Mouse (Mus musculus) midbrain, embryonic 10.5 days (tissue): ENCODE measurements at regions not wholly inside any gene's neighbourhood (a gene's known extent, or its start where the extent isn't known, plus 50 kb on each side); places are given as distances from the start of the nearest gene placed in this dataset.

Source experiments
- DNase-seq: peaks from one replicate; pipeline ENCODE4 v3.0.0-alpha.2; 2017; ENCODE audit warnings: low spot score
- H3K27ac ChIP-seq: fragments of 300-500 bp; sonication (generic); replicated peaks from 2 replicates; pipeline ENCODE4 v1.5.1; 2016; ENCODE audit warnings: mild to moderate bottlenecking
- H3K27me3 ChIP-seq: fragments of 300-500 bp; sonication (generic); 2 replicates; pipeline ENCODE4 v1.6.1; 2016; ENCODE audit warnings: low read depth, mild to moderate bottlenecking; ENCODE audit not compliant: poor library complexity, severe bottlenecking
- H3K36me3 ChIP-seq: fragments of 300-500 bp; sonication (generic); 2 replicates; pipeline ENCODE4 v1.6.1; 2016; ENCODE audit warnings: mild to moderate bottlenecking, moderate library complexity
- H3K4me1 ChIP-seq: fragments of 300-500 bp; sonication (generic); 2 replicates; pipeline ENCODE4 v1.6.1; 2016
- H3K4me3 ChIP-seq: fragments of 300-500 bp; sonication (generic); 2 replicates; pipeline ENCODE4 v1.5.1; 2016; ENCODE audit warnings: mild to moderate bottlenecking, moderate library complexity
- H3K9me3 ChIP-seq: fragments of 300-500 bp; sonication (generic); replicated peaks from 2 replicates; pipeline ENCODE4 v1.6.1; 2016; ENCODE audit warnings: mild to moderate bottlenecking
- WGBS: fragments of 180-500 bp; shearing (Covaris S2); methylation state at CpG from one replicate; pipeline ENCODE4 v1.1.7; 2016; 5-methylcytosine and 5-hydroxymethylcytosine counted together

GRCm38 (mm10) chr7:34587239-34587638 lies 69.3 kb downstream of the Kctd15 start:
- H3K4me1 ChIP-seq: no peaks in the 10 kb centered on the region
- WGBS: 94% methylated on average over 3 of the region's 3 CpGs
- H3K27me3 ChIP-seq: no peaks in the 10 kb centered on the region
- no peaks in the 10 kb centered on the region for H3K36me3 ChIP-seq
- H3K4me3 ChIP-seq: no peak overlapping the region
- H3K27ac ChIP-seq: no peak overlapping the region
- DNase-seq: no peak
- H3K9me3 ChIP-seq: peaks cover 19% of the 10 kb centered on the region

- DNase-seq: no peak
- no peaks in the 10 kb centered on the region for H3K36me3 ChIP-seq
- H3K9me3 ChIP-seq: peaks cover 23% of the 10 kb centered on the region
- no peak overlapping the region for H3K27ac ChIP-seq
- 75% methylated on average over 4 of the region's 4 CpGs for WGBS
- no peak overlapping the region for H3K4me3 ChIP-seq
- H3K4me1 ChIP-seq: no peaks in the 10 kb centered on the region
- no peaks in the 10 kb centered on the region for H3K27me3 ChIP-seq
Observed at GRCm38 (mm10) chr7:34585312-34585865, 71.1 kb downstream of the Kctd15 start.

DNA sequence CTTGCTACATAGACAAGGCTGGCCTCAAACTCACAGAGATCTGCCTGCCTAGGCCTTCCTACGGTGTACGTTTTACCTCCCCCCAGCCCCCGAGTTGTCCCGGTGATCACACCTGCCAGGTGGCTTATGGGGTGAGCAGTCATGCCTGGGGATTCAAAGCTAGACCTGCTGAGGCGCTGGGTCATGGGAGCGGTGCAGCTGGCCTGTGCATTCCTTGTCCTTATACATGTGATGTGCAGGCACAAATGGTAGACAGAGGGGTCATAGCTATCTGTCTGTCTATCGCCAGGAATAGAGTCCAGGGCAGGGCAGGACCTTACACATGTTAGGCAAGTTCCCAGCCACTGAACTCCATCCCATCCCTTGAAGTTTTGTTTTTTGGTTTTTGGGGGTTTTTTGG lies 71.7 kb downstream of the Kctd15 start:
- no peaks in the 10 kb centered on the region for H3K4me1 ChIP-seq
- no peak for DNase-seq

DNA sequence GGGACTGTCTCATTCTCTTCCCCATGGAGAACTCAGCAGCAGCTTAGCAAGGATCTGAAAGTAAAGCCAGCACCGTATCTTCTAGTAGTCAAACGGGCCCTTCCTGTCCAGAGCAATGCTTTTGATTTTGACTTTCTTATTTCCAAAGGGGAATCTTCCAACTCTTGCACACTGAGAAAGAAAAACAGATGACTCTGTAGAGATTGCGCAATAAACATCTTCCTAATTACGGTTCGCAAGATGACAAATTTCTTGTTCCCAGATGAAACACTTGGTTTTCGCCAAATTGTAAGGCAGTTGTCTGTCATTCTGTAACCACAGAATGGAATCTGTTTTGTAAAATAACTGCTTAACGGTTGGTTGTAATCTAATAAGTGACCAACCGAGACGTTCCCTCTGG lies 75.7 kb downstream of the Kctd15 start:
- no peaks in the 10 kb centered on the region for H3K27me3 ChIP-seq
- H3K36me3 ChIP-seq: no peaks in the 10 kb centered on the region
- H3K4me1 ChIP-seq: no peaks in the 10 kb centered on the region
- H3K27ac ChIP-seq: no peak overlapping the region
- H3K9me3 ChIP-seq: peaks cover 5% of the 10 kb centered on the region; the same call in 1 of the 2 replicates
- no peak overlapping the region for H3K4me3 ChIP-seq
- 94% methylated on average over 9 of the region's 9 CpGs for WGBS
- DNase-seq: no peak

More for the DNA sequence above, 71.7 kb downstream of the Kctd15 start:
- Histone ChIP-seq H3K27me3 (no peaks in the 10 kb centered on the region), H3K4me3 (no peak overlapping the region), H3K36me3 (no peaks in the 10 kb centered on the region), H3K27ac (no peak overlapping the region), H3K9me3 (peaks cover 21% of the 10 kb centered on the region)
- WGBS: 93% methylated on average over 7 of the region's 7 CpGs

DNA sequence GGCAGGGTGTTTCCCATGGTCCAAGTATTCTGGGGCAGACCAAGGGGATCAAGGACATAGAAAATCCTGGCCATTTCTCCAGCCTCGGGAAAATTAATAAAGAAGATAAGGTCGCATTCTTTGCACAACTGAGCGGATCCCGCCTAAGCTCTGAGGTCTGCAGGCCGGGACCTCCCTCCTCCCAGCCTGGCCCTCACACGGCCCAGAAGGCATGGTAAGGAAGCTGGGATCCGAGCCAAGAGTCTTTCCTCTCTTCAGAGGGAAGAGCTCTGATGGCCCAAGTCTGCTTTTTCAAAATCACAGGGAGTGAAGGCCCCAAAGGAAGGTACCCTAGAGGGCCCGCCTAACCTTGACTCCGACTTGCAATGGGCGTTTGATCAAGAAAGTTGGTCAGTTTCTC lies 85.2 kb downstream of the Kctd15 start:
- Histone ChIP-seq H3K4me3 (peak overlapping the region; percentile 50), H3K27ac (peak overlapping the region; percentile 91), H3K27me3 (no peaks in the 10 kb centered on the region), H3K36me3 (no peaks in the 10 kb centered on the region), H3K4me1 (peaks cover 24% of the 10 kb centered on the region), H3K9me3 (no peaks in the 10 kb centered on the region)
- 53% methylated on average over 10 of the region's 10 CpGs for WGBS
- DNase-seq: no peak

DNA sequence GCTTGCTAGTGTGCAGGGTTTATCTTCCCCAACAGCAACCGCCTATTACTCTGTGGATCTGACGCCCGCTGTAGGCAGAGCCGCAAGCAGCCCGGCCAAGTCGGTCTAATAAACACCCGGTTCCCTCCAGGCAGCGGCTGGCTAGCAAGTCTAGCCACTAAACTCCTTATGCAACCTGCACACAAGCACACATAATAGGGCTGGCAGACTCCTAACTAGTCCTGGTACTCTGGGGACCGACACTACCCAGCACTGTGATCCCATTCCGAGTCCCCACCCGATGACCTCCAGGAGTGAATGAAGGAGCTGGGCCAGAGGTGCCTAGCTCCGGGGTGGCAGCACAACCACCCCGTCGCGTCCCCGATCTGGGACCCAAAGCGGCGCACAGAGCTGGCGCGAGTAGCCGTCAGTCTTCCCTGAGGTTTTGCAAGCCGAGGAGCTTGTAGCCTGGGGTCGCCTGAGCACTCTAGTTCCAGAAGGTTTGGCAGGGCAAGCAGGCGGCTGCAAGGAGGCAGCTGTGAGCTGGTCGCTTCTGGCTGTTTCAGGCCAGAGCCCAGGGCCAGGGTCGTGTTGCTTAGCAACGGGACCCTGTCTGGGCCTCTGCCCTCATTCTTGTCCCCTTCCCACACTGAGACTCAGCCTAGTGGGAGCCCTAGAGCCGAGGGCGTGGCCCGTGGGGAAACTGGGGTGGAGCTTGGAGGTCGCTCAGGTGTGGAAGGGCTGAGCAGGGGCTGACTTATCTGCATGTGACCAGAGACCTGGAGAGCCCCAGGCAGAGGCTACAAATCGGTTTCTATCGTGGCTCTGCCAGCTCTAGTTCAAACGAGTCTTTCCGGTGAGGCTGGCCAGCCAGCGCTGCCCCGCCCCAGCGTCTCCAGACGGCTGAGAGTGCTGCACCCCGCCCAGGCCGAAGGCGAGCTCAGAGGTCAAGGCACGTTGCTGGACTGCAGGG lies 86.1 kb downstream of the Kctd15 start:
- 3% methylated on average over 43 of the region's 43 CpGs for WGBS
- Histone ChIP-seq H3K4me3 (peak overlapping the region; percentile 50), H3K27me3 (no peaks in the 10 kb centered on the region), H3K27ac (peak overlapping the region; percentile 91), H3K9me3 (no peaks in the 10 kb centered on the region), H3K4me1 (peaks cover 24% of the 10 kb centered on the region), H3K36me3 (no peaks in the 10 kb centered on the region)
- DNase-seq: peak; percentile 90

GRCm38 (mm10) chr7:34569747-34570113 lies 86.8 kb downstream of the Kctd15 start:
- Histone ChIP-seq H3K27ac (peak overlapping the region; percentile 91), H3K36me3 (no peaks in the 10 kb centered on the region), H3K27me3 (no peaks in the 10 kb centered on the region), H3K9me3 (no peaks in the 10 kb centered on the region), H3K4me1 (peaks cover 24% of the 10 kb centered on the region), H3K4me3 (peak overlapping the region; percentile 50)
- no peak for DNase-seq
- WGBS: 27% methylated on average over 8 of the region's 8 CpGs

DNA sequence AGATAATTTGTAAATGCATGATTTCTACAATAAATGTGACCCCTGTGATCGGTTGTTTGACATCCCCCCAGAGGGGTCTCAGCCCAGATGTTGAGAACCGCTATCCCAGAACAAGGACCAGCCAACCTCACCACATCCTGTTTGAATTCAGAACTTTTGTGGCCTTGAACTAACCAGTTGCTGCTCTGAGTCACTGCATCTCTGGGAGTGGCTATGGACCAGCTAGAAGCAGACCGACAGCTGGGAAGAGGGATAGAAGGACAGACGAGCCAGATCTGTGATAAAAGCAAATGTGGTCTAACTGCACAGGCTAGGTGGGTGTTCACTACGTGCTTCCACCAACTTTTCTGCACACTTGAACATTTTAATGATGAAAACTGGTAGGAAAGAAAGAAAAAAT lies 89.0 kb downstream of the Kctd15 start:
- Histone ChIP-seq H3K4me1 (peaks cover 24% of the 10 kb centered on the region), H3K27me3 (no peaks in the 10 kb centered on the region), H3K27ac (no peak overlapping the region), H3K36me3 (no peaks in the 10 kb centered on the region), H3K9me3 (no peaks in the 10 kb centered on the region), H3K4me3 (no peak overlapping the region)
- no peak for DNase-seq
- WGBS: 83% methylated on average over 5 of the region's 5 CpGs

DNA sequence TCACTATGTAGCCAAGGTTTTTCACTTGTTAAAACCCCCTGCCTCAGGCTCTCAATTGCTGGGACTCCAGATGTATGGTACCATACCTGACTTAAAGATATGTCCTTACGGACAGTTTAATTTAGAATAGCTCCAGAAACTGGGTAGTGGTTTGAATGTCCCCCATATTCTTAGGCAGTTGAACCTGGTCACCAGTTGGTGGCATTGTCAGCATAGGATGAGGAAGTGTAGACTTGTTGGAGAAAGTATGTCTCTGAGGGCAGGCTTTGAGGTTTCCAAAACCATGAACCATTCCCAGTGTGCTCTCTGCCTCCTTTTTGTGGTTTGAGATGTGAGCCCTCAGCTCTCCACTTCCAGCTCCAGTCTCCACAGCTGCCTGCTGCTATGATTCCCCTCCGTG lies 94.4 kb downstream of the Kctd15 start:
- Histone ChIP-seq H3K27ac (no peak overlapping the region), H3K4me3 (no peak overlapping the region), H3K36me3 (no peaks in the 10 kb centered on the region), H3K27me3 (no peaks in the 10 kb centered on the region), H3K9me3 (peaks cover 5% of the 10 kb centered on the region; the same call in 1 of the 2 replicates), H3K4me1 (no peaks in the 10 kb centered on the region)
- no peak for DNase-seq
- 85% methylated on average over 2 of the region's 2 CpGs for WGBS

DNA sequence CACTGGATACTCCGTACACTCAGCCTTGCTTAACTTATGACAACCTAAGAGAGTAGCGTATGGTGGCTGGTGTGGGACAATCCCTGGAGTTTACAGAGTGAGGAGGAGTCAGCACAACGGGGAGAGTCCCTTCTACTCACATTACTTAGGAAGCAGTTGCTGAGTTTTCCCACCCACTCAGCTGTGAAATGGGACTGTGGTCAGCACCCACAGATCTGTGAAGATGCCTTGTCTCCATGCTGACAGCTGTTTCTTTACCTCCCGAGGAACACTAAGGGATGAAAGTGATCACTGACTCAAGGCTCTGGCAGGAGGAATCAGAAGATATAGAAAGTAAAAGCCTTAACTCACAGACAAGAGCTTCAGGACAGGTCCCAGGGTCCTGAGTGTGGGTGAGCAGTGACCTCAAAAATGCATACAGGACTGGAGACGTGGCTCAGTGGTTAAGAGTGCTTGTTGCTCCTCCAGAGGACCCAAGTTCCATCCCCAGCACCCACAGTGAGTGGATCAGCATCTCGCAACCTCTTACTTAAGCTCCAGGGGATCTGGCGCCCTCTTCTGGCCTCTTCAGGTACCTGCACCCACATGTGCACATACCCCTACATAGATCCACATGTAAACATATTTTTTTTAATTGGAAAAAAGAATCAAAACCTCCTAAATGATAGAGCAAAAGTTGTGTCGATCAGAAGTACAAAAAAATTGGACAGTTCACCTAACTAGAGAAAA lies 97.8 kb downstream of the Kctd15 start:
- Histone ChIP-seq H3K27ac (no peak overlapping the region), H3K27me3 (no peaks in the 10 kb centered on the region), H3K4me1 (no peaks in the 10 kb centered on the region), H3K4me3 (no peak overlapping the region), H3K9me3 (peaks cover 5% of the 10 kb centered on the region; the same call in 1 of the 2 replicates), H3K36me3 (no peaks in the 10 kb centered on the region)
- DNase-seq: no peak
- 84% methylated on average over 8 of the region's 8 CpGs for WGBS

- H3K9me3 ChIP-seq: peaks cover 5% of the 10 kb centered on the region; the same call in 1 of the 2 replicates
- no peak overlapping the region for H3K4me3 ChIP-seq
- H3K27me3 ChIP-seq: no peaks in the 10 kb centered on the region
- no peak for DNase-seq
- no peaks in the 10 kb centered on the region for H3K36me3 ChIP-seq
- H3K4me1 ChIP-seq: no peaks in the 10 kb centered on the region
- H3K27ac ChIP-seq: no peak overlapping the region
- 80% methylated on average over 6 of the region's 6 CpGs for WGBS
Observed at GRCm38 (mm10) chr7:34555196-34555595, 101.3 kb downstream of the Kctd15 start.

GRCm38 (mm10) chr7:34546609-34547316 lies 109.8 kb downstream of the Kctd15 start:
- H3K27ac ChIP-seq: no peak overlapping the region
- H3K36me3 ChIP-seq: no peaks in the 10 kb centered on the region
- no peak for DNase-seq
- 92% methylated on average over 19 of the region's 19 CpGs for WGBS
- no peaks in the 10 kb centered on the region for H3K27me3 ChIP-seq
- H3K4me1 ChIP-seq: no peaks in the 10 kb centered on the region
- H3K4me3 ChIP-seq: no peak overlapping the region
- H3K9me3 ChIP-seq: no peaks in the 10 kb centered on the region; the same call in 1 of the 2 replicates
